Mouse (Mus musculus) MEL (cell line): ENCODE measurements at regions not wholly inside any gene's neighbourhood (a gene's known extent, or its start where the extent isn't known, plus 50 kb on each side); places are given as distances from the start of the nearest gene placed in this dataset.

Source experiments
- CHD1 ChIP-seq: IDR thresholded peaks from 2 replicates; pipeline ENCODE4 v1.6.1; 2012; ENCODE audit warnings: low read depth, mild to moderate bottlenecking, inconsistent platforms, low read length, improper control_type of control experiment
- CTCF ChIP-seq, 3 experiments: IDR thresholded peaks in 2 of 3; conservative IDR thresholded peaks in 1 of 3; 2 replicates each; pipeline ENCODE4 v1.5.1; 2011 to 2012; ENCODE audit warnings: low read length in 3 of 3, low read depth in 2 of 3, mild to moderate bottlenecking in 2 of 3, improper control_type of control experiment in 1 of 3, inconsistent platforms in 1 of 3, mixed read lengths in 1 of 3, moderate library complexity in 1 of 3; ENCODE audit not compliant: control insufficient read depth in 1 of 3, insufficient read depth in 1 of 3, poor library complexity in 1 of 3, severe bottlenecking in 1 of 3
- E2F4 ChIP-seq: IDR thresholded peaks from 2 replicates; pipeline ENCODE4 v1.6.1; 2011; ENCODE audit warnings: low read depth, low read length, improper control_type of control experiment, borderline replicate concordance
- ELF1 ChIP-seq: IDR thresholded peaks from 2 replicates; pipeline ENCODE4 v1.6.1; 2014; ENCODE audit warnings: low read depth, mild to moderate bottlenecking, inconsistent platforms, low read length, improper control_type of control experiment, moderate library complexity
- EP300 ChIP-seq, 2 experiments: IDR thresholded peaks; 2 replicates each; pipeline ENCODE4 v1.6.1; 2011; ENCODE audit warnings: improper control_type of control experiment in 2 of 2, low read length in 2 of 2, low read depth in 1 of 2, mild to moderate bottlenecking in 1 of 2
- GATA1 ChIP-seq: IDR thresholded peaks from 2 replicates; pipeline ENCODE4 v1.6.1; 2011; ENCODE audit warnings: low read depth, low read length, improper control_type of control experiment
- MAX ChIP-seq: IDR thresholded peaks from 2 replicates; pipeline ENCODE4 v1.6.1; 2011; ENCODE audit warnings: low read length, improper control_type of control experiment
- MAZ ChIP-seq: IDR thresholded peaks from 2 replicates; pipeline ENCODE4 v1.6.1; 2012; ENCODE audit warnings: low read depth, mild to moderate bottlenecking, inconsistent platforms, low read length, improper control_type of control experiment
- POLR2A ChIP-seq, 2 experiments: IDR thresholded peaks; 2 replicates each; pipeline ENCODE4 v1.6.1; 2011 to 2012; ENCODE audit warnings: low read length in 2 of 2, mild to moderate bottlenecking in 2 of 2, control low read depth in 1 of 2, improper control_type of control experiment in 1 of 2, low read depth in 1 of 2, moderate library complexity in 1 of 2; ENCODE audit not compliant: control insufficient read depth in 1 of 2, insufficient read depth in 1 of 2, poor library complexity in 1 of 2
- POLR2AphosphoS5 ChIP-seq: IDR thresholded peaks from 2 replicates; pipeline ENCODE4 v1.6.1; 2012; ENCODE audit warnings: low read depth, borderline replicate concordance, mild to moderate bottlenecking, inconsistent platforms, low read length, moderate library complexity, mixed read lengths
- RAD21 ChIP-seq: IDR thresholded peaks from 2 replicates; pipeline ENCODE4 v1.6.1; 2011; ENCODE audit warnings: mild to moderate bottlenecking, low read depth, low read length, improper control_type of control experiment
- ZNF384 ChIP-seq: IDR thresholded peaks from 2 replicates; pipeline ENCODE4 v1.6.1; 2012; ENCODE audit warnings: low read depth, mild to moderate bottlenecking, inconsistent platforms, low read length, improper control_type of control experiment

DNA sequence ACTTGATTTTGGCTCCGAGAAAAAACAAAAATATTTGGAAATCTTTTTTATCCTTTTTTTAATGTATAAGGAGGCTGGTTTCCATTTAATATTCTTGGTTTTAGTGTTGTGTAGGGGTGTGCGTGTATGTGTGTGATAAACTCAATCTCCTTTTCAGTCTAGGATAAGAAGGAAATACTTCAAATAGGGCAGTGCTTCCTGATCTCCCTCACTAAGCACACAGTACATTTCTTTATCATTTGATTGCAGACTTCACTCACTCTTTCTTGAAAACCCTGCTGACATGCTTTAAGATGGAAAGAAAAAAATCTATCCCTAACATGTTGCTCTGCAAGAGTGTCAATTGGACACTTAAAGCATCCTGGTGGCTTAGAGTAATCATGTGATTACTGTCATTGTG, 927.3 kb downstream of the Basp1 start:
- TF ChIP-seq POLR2A (IDR thresholded peaks at IDR 0.05; ENCODE audit: control insufficient read depth in 1 of 2, insufficient read depth in 1 of 2, low read depth in 1 of 2, low read length in 2 of 2, poor library complexity in 1 of 2) (no peak), CTCF (IDR thresholded peaks at IDR 0.05 in 2 of 3, conservative IDR thresholded peaks at IDR 0.05 in 1 of 3; ENCODE audit: control insufficient read depth in 1 of 3, insufficient read depth in 1 of 3, low read depth in 2 of 3, low read length in 3 of 3, poor library complexity in 1 of 3, severe bottlenecking in 1 of 3) (no peak), ELF1 (no peak; the same call in 1 of the 2 replicates), ZNF384 (no peak; the same call in 1 of the 2 replicates), GATA1 (no peak), CHD1 (no peak), POLR2AphosphoS5 (no peak), RAD21 (no peak), MAX (no peak), EP300 (IDR thresholded peaks at IDR 0.05; ENCODE audit: low read depth in 1 of 2, low read length in 2 of 2) (peak in 1 of 2 experiments; percentile 52; a peak in 1 of 4 replicates), MAZ (no peak), E2F4 (no peak)
